Mouse (Mus musculus) MN1 (cell line): ENCODE measurements at regions not wholly inside any gene's neighbourhood (a gene's known extent, or its start where the extent isn't known, plus 50 kb on each side); places are given as distances from the start of the nearest gene placed in this dataset.

Experiments used
- DNase-seq: peaks from one replicate; pipeline ENCODE4 v3.0.0-alpha.2; 2016; ENCODE audit warnings: low spot score

DNA sequence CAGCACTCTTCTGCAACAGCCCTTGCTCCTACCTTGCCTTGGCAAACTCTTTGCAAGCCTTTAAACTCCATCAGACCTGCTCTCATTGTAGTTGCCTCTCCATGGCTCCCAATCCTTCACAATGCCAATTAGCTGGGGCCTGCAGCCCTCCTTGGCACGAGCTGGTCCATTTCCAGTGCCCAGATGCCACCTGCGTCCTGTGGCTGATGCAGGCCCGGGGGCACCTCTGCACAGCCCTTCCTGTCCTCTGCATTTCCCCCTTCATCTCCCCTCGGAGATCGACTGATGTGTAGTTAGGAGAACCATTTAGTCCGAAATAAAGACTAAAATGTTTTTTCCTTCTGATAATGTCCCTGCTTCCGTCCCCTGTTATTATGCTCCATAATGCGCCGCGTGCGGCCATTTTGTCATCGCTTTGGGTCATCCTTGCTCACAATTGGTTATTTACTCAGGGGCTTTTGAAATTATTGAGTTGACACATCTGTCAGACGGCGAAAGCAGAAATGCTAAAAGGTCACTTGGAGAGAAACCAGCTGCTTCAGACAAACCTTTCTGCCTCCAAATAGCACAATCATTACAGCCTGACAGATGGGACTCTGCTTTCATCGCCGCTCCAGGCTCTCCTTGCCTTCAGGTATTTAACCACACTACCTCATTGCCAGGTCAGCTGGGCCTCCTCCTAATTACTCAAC lies 250.0 kb upstream of the Fam92a start:
- DNase-seq = no peak

DNA sequence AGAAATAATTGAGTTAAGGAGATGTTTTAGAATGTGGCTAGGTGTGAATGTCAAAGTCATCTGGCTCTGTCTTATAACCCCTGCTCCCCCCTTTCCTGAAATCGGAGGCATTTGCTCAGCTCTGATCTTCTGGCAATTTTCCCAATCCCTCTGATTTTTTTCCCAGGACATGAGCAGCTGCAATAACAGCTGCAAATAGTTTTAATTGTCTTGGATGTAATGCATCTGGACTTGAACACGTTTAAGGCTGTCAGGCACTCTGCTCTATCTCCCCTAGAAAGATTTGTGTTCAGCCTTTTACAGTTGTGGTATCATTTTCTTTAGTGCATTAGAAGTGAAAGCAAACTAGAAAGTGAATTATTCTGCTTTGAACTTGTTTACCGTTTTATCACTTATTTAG lies 246.3 kb upstream of the Fam92a start:
- no peak for DNase-seq

DNA sequence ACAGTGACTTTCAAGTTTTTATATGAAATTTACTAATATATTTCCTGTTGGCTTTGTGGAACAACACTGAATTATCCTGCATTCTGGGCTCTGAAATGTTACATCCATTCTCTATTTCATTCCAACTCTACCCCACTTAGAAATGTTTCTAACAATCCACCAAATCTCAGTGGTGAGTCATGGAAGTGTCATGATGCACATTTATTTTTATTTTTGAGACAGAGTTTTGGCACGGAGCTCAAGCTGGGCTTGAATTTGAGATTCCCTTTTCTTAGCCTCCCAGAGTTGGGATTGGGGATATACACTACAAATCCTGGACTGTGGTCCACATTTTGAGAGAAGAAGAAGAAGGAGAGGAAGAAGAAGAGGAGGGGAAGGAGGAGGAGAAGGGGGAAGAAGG lies 223.5 kb upstream of the Fam92a start:
- DNase-seq = no peak

DNA sequence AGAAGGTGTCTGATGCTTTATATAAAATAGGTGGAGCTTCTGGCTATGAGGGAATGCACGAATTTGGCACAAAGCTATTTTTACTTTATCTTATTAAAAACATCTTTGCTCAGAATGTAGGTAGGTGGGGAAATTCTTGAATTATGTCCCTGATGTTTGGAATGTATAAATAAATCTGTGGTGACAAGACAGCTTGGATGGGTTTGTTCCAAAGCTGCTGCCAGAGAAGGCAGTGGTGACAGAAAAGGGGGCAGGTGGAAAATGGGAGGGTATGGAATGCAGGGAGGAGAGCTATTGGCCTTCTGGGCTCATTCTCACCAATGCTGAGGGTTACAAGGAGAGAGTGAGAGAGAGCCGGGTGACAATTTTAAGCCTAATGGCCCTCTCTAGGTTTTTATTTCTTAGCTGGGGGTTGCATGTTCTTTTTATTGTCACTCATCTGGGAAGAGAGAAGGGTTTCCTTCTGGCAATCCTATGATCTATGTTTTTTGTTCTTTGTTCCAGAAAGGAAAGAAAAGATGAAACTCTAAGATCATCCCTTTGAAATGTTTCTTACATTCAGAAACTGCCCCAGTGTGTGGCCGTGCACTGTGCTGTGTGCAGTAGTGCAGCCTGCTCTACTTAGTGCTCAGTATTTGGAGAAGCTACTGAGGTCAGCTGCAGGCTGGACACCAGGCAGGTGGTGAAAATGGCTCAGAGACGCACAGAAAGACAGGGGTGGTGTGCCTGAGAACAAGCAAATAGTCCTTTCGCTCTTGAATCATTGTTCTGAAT lies 205.2 kb upstream of the Fam92a start:
- no peak for DNase-seq

DNA sequence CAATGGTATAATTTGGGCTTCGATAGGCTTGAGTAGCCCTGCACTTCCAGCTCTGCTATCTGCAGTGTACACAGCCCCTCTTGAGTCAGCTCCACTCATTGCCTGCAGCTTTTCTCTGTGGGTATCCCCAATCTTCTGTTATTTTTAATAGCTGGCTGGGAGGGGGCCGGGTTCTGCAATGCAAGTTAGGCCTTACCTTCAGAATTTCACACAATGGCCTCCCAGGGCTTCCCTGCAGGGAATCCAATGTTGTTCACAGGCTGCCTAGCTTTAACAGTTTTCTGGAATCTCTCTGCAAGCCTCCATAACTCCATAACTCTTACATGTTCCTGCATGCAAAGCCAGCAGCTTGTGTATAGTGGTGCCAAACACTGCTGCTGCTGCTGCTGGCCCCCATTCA lies 197.7 kb upstream of the Fam92a start:
- DNase-seq = no peak

DNA sequence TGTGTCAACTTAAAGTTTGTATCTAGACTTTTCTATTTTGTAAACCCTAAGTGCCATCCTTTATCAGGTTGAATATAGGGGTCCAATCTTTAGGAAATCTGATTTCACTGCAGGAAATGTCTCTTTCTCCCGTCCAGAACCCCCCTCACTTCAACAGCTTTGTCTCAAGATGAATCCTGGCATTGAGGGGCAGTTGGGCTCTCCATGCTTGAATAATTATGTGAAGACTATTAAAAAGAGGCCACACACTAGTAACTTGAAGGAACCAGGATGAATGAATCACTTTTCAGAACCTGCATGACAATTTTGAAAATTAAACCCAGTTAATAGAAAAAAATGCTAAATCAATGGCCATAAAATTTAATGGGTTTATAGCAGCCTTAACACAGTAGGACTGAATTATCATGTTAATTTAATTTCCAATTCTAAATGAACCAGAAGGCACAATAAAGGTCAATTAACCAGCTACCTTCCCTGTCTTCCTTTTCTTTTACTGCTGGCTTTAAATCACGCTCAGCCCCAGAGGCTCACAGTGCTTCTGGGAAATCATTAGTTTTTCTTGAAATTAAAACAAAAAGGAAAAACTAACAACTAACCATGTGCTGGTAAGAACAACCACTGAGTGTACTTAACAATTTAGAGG lies 185.3 kb upstream of the Fam92a start:
- DNase-seq = no peak

DNA sequence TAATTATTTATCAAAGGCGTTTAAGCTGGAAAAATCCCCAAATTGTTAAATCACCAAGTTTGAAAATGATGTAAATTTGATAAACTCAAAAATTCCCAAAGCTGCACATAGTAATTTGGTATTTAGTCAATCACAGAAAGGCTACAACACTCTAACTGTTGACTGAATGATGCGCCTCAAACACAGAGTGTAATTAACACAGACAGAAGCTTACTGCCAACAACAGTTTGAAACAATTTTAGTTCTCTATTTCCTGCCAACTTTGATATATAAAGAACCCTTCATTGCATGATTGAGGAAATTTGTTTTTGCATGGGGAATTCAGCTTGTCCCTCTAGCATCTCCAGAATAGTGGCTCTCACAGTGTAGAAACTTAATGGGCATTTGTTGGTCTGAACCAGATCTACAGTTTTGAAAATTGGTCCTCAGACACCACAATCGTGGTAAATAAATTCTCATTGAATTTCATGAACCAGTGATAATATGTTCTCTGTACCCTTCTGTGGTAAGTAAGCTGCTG lies 181.6 kb upstream of the Fam92a start:
- DNase-seq = no peak

DNA sequence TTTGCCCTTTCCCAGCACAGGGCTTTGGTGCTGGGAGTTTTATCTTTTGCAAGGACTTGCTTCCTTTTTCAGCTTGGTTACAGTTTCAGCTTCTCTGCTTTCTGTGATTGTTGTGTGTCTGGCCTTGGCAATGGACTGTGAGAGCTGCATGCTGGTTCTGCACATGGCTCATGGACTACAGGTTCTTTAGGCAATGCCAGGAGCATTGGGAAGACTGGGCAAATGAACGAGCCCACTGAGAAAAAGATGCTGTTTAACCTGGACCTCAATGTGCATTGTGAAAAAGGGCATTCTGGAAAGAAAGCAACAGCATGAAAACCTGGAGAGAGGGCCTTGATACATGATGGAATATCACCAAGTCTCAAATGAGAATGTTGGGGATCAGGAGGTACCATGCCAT lies 167.4 kb upstream of the Fam92a start:
- no peak for DNase-seq

DNA sequence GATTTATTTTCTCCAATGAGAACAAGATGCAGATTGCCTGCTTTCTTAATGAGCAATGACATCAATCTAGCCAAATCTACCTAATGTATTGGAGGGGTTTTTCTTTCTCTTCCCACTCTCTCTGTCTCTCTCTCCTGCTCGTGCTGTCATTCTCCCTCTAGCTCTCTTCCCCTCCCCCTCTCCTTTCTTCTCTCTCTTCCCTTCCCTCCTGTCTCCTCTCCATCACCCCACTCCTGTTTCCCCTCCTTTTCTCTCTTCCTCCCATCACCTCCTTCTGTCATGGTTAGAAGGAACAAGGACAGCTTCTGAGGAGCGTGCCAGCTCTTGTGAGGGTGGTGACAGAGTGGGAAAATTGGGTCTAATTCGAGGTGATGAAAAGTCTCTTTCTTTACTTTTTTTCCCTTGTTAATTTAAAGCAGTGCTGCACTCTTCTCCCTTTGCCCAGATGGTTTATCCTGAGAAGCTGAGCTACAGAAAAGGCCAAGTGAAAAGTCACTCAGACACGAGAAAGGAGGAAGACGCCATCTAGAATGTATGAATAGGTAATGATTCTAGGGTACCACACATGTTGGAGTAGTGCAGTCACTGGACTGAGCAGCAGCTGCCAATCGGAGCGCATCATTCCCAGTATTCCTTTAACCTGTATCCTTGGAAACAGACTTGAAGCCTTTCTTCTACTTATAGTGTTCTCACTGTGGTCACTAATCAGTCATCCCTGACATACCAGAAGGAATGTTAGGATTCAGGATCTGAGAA lies 163.2 kb upstream of the Fam92a start:
- no peak for DNase-seq

DNA sequence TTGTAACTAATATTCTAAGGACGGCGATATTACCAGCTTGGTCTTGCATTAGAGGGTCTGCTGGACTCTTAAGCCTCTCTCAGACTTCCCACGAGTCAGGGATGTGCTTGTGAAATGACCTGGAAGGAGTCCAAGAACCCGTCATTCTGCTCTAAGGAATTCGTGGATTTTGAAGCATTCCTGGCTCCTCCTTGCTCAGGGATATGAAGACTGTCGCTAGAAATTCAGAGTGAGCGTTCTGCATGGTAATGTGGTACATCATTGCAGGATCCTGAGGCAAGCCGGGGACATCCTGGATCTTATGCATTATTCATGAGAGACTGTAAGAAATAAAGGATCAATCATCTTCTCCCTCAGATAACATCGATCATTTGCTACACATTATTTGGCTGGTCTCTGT lies 162.6 kb upstream of the Fam92a start:
- no peak for DNase-seq

DNA sequence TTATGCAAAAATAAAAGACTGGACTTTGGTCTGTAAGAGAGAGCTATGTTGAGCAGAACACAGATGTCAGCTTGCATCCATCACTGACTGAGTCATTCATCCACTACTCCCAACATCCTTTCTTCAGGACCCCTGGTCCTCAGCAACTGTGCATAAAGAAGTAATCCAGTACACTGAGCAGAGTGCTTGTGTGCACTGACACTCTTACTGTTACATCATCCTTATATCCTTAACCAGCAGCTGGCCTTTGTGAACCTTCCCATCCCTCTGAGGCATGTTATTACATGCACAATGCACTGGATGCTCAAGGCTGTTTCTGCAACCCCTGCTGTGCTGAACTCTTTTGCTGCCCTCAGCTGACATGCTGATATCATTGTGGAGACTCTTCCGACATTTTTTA lies 144.2 kb upstream of the Fam92a start:
- no peak for DNase-seq

DNA sequence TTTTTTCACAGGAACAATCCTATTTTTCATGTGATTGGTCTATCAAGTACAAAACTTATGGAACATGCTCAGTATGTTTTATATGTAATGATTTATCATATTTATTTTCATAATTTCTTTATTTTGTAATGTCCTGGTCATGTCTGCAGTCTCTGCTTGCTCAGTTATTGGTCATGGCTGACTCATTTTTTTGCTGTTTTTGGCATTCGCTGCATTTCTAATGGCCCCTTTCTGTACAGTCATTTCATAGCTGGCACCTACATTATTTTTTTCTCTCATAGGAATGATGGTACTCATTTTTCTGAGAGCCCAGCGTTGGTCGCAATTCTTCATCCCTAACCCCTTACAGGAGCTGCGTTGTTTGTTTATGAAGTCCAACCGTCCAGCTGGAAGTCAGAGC lies 136.5 kb upstream of the Fam92a start:
- no peak for DNase-seq

DNA sequence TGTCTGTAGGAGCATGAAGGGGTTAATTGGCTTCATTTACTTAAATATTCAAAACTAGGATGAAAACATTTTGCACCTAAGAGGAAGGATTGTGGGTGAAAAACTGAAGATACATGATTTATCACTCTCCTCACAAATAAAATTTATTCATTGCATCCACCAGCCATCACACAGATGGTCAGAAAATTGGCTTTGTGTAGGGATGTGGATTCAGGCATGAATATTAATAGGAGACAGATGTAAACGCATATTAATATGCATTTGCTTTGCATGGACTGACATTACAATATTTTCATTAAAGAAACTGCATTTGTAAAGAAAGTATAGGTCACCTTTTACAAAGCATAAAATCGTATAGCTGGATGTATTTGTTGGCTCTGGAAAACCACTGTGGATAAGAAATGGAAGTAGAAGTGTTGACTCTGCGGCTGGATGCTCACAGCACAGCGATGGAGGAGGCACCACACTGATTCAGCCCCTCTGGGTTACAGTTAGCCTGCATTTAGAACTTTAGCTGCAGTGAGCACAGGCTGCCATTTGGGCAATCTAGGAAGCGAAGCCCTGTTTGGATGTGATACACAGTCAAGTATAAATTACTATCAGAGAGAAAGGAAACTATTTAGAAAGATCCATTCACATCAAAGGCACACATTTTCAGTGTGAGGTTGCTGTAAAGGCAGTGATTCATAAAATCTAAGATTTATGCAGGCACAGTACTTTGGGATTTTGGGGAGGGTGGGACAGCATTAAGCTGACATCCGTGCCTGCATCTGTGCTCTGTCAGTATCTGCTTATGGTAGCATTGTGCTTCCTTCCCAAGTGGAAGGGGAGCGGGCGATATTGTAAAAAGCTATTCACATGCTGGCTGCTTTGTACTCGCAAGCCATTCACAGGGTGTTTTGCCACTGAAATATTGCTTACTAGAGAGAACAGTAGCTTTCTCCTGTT lies 135.1 kb upstream of the Fam92a start:
- no peak for DNase-seq

DNA sequence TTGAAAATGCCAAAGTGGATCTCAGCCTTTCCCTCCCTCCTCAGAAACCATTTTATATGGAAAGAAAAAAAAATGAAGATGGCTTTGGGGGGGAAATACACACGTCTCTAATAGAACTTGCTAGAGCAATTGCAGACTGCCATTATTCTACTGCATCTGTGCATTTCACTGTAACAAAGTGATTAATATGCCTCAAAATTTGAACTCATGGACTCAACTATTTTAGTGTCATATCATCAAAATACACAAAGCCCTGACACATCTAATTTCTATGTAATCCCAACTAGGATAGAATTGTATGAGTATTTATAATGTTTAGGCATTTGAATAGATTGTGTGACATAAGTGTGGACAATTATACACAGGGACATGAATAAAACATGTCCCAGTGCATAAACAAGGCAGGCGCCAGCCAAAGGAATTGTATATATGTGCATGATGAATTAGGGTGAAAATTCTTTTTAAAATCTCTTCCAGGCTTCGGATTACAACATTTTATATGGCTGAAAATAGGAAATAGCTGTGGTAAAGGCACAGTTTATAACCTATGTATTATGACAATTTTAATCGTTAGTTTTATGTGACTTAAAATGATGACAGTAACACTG lies 115.4 kb upstream of the Fam92a start:
- no peak for DNase-seq

DNA sequence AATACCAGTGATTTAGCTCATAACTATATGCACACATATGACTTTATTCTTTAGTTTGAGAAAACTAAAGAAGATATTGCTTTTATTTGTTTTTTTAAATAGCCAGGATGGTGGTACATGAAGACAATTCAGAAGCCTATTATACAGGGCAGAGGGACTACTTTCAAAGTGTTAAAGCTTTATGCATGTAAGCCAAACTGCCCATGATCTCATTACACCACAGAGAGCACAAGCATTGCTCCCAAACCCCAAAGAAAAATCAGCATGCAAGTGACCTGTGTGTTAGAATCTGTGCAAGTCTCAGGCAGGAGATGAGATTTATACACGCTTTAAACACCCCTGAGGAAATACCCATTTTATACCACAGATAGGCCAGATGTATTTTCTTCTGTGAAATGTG lies 114.6 kb upstream of the Fam92a start:
- DNase-seq = no peak

DNA sequence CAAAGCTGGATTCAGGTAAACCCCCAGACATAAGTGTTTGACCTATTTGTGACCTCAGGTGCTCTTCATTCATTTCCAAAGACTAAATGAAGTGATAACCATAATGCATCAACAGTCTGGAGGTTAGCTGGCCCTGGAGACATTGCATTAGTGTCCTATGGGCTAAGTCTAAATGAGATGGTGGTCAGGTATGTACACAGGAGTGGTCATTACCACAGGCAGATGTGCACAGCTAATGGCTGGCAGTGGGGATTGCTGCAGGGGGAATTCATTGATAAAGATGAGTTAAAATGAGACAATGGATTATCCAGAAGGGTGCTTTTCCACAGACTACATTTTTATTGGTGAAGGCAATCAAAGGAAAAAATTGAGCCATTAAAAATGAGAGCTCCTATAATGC lies 114.2 kb upstream of the Fam92a start:
- no peak for DNase-seq

DNA sequence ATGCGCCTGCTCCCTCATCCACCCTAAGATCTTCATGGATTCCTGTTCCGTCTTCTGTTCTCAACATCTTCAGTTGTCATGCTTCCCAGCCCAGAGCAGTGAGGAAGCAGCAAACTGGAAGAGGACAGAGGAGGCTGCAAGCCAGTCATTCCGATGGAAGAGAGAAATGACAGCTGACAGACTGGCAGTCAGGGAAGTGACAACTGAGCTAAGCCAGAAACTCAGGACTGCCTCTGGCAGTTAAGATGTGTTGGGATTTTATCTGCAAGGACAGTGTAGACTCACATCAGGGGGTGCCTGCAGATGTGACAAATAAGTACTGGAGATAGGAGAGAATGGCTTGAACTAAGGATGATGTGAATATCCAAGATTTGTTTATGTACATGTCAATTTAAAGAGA lies 106.1 kb upstream of the Fam92a start:
- no peak for DNase-seq

DNA sequence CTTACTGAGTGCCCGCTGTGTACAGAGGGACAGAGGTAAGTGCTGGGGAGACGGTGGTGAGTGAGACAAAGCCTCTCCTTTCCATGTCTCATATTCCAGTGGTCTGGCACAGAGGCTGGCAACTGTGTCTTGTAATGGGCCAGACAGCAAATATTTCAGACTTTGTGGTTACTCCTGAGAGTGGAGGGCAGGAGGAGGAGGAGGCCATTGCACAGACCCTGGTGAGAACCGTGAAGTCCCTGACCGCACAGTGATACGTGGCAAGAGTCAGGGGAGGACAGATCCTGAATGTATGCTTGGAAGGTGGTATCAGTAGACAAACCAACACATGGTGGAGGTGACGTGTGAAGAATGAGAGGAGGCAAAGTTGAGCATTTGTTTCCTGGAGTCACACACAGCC lies 101.6 kb upstream of the Fam92a start:
- DNase-seq = no peak

DNA sequence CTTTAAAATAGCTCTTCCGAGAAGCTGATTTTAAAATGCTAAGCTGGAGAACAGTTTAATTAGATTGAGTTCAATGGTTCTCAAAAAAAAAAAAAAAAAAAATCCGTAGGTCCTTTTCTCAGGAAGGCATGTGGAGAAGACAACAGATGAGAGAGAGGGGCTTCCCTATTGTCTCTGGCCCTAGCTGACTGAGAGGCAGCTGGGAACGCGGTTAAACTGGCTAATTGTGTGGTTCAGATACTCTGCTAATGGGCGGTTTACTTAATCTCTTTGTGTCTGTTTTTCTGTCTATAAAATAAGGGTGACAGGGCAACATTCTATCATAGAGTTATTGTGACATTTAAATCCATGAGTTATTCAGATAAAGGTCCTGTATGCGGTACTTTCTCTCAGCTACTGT lies 101.1 kb upstream of the Fam92a start:
- no peak for DNase-seq

DNA sequence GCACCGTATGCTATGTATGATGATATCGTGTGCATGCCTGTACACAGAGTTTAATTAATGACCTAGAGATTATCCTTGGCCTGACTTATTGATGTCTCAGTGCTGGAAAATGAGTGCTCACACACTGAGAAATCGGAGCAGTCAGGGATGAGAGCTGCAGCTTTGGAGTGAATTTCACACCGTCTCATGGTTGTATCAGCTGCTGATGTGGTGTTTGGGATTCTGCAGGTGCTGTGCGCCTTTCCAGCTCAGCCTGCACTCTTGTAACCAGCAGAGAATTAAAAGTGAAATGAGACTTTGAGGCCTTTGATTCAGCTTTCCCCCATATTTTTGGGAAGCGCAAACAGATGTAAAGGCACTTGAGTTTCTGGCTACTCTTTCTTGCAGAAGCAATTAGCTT lies 100.6 kb upstream of the Fam92a start:
- no peak for DNase-seq

DNA sequence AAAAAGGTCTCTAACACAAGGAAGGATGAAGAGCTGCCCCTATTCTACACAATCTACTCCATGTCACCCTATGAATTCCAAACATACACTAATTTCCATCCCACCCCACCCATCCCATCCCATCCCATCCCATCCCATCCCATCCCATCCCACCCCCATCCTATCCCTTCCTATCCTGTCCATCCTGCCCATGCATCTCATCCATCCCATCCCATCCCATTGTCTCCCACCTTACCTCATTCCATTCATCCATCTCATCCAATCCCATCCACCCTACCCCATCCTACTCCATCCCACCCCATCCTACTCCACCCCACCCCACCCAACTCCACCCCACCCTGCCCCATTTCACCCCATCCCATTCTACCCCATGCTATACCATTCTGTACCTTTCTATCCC lies 91.9 kb upstream of the Fam92a start:
- DNase-seq = no peak
